Comparison of ENCODE assay signal across 12 mouse cellular contexts in genomic region chr3:51894514-51894913, GRCm38 (mm10).
A peak's percentile ranks its signal among the peaks of the same experiment; 100 is the strongest.
DNase-seq lines count a peak whose midpoint lies in the region; ATAC-seq and TF ChIP-seq lines count a peak whose summit lies in the region.
"Had no signal": no experiment of that assay in that cellular context is flagged by ENCODE, and none has a peak within 500 bp of the region (broad histone marks: within the 10 kb centered on the region; RNA-seq: fewer than 3 reads in every experiment).

No protein-coding gene starts in this region.

- no peak overlapping the region for H3K4me3 ChIP-seq in left cerebral cortex, adult 2 months
- no peak overlapping the region for H3K4me3 ChIP-seq in midbrain, embryonic 15.5 days
- H3K4me3 ChIP-seq: forebrain, embryonic 13.5 days; heart, embryonic 12.5 days had no signal

- H3K27me3 ChIP-seq in midbrain, embryonic 15.5 days (replicated peaks) = no peaks in the 10 kb centered on the region
- H3K27me3 ChIP-seq: forebrain, embryonic 13.5 days; heart, embryonic 12.5 days had no signal

- H3K36me3 ChIP-seq in midbrain, embryonic 15.5 days (replicated peaks) = no peaks in the 10 kb centered on the region

- H3K9ac ChIP-seq in midbrain, embryonic 15.5 days = no peak overlapping the region
- H3K9ac ChIP-seq: forebrain, embryonic 13.5 days; heart, embryonic 12.5 days had no signal

- TF ChIP-seq CTCF in left cerebral cortex, adult 2 months (IDR thresholded peaks at IDR 0.05) = peak; percentile 39

- 71% methylated on average over 8 of the region's 8 CpGs for WGBS in midbrain, embryonic 15.5 days

- peak; percentile 33 to 40 for DNase-seq in adrenal gland, postnatal 36 days
- no peak for DNase-seq in adrenal gland, postnatal 25 days
- DNase-seq in left cerebral cortex, adult 2 months (ENCODE audit: extremely low spot score in 1 of 2, low spot score in 2 of 2) = no peak
- no peak for DNase-seq in left cerebral cortex, adult 8-10 months (ENCODE audit: low spot score in 2 of 2)
- peak; percentile 23 for DNase-seq in R1 (ENCODE audit: low read depth, low spot score)
- peak; percentile 14 for DNase-seq in naive thymus-derived CD4-positive, alpha-beta T cell, adult 2 months (ENCODE audit: low read depth)
- no peak for DNase-seq in urinary bladder, postnatal 10 days (ENCODE audit: low spot score)
- DNase-seq: layer of hippocampus, postnatal 36 days; right cerebral cortex, postnatal 14 days had no signal

- H3K9me3 ChIP-seq in midbrain, embryonic 15.5 days = no peaks in the 10 kb centered on the region

- no peak for ATAC-seq in midbrain, embryonic 15.5 days (replicated peaks)
- ATAC-seq: forebrain, embryonic 13.5 days had no signal

- H3K4me2 ChIP-seq in midbrain, embryonic 15.5 days = no peak overlapping the region
- H3K4me2 ChIP-seq: forebrain, embryonic 13.5 days; heart, embryonic 12.5 days had no signal

- H3K4me1 ChIP-seq in midbrain, embryonic 15.5 days = peaks cover 8% of the 10 kb centered on the region

- intact Hi-C loops in left cerebral cortex, adult 2 months (cut with DNase I) = no loop called here

- H3K27ac ChIP-seq in left cerebral cortex, adult 2 months = no peak overlapping the region
- no peak overlapping the region for H3K27ac ChIP-seq in midbrain, embryonic 15.5 days
- H3K27ac ChIP-seq: forebrain, embryonic 13.5 days had no signal

Comparison
In these comparisons a context has a peak if more than half of its experiments do, and no peak if none do; other contexts are left out.
1. DNase-seq: peak in adrenal gland, postnatal 36 days (2 of 2), R1 (single experiment) and naive thymus-derived CD4-positive, alpha-beta T cell, adult 2 months (single experiment); none in adrenal gland, postnatal 25 days (single experiment), left cerebral cortex, adult 2 months (0 of 2), left cerebral cortex, adult 8-10 months (0 of 2) and urinary bladder, postnatal 10 days (single experiment).